Mouse (Mus musculus) kidney, adult 2 months (tissue): ENCODE data around the gene Nrxn3.

ENCODE experiments used
- CTCF ChIP-seq: fragments of 200-500 bp; conservative IDR thresholded peaks from 2 replicates; pipeline ENCODE4 v1.5.1; 2011; ENCODE audit warnings: low read depth, mild to moderate bottlenecking, control low read depth, low read length, moderate library complexity, mixed read lengths; ENCODE audit not compliant: insufficient read depth, insufficient read length
- POLR2A ChIP-seq: fragments of 200-500 bp; IDR thresholded peaks from one replicate; pipeline ENCODE4 v1.6.1; 2011; ENCODE audit warnings: low read depth, low read length, control low read depth

GRCm38 (mm10) chr12:90229062-90229461 lies 1506.4 kb downstream of the Nrxn3 start:
- TF ChIP-seq POLR2A (no peak), CTCF (no peak)
